Mouse (Mus musculus): ENCODE data around the gene Eea1.

- TF ChIP-seq POLR2A (IDR thresholded peaks at IDR 0.05; ENCODE audit: low read depth, low read length) (no peak), CTCF (IDR thresholded peaks at IDR 0.05; ENCODE audit: extremely low read depth, insufficient read depth, insufficient read length, insufficient replicate concordance) (no peak)
Measured at GRCm38 (mm10) chr10:95945086-95945485, 4.6 kb downstream of the Eea1 start.
